Mouse (Mus musculus): ENCODE measurements around the gene Pelo. TPM values are rescaled to one million over a fixed set of nuclear protein-coding genes. Genes with fewer than 3 reads are reported as not detected.
A peak's percentile ranks its signal among the peaks of the same experiment; 100 is the strongest.

Pelo gene
- total RNA-seq, 1 experiment from 2014 or later, result 6.7 TPM

DNA sequence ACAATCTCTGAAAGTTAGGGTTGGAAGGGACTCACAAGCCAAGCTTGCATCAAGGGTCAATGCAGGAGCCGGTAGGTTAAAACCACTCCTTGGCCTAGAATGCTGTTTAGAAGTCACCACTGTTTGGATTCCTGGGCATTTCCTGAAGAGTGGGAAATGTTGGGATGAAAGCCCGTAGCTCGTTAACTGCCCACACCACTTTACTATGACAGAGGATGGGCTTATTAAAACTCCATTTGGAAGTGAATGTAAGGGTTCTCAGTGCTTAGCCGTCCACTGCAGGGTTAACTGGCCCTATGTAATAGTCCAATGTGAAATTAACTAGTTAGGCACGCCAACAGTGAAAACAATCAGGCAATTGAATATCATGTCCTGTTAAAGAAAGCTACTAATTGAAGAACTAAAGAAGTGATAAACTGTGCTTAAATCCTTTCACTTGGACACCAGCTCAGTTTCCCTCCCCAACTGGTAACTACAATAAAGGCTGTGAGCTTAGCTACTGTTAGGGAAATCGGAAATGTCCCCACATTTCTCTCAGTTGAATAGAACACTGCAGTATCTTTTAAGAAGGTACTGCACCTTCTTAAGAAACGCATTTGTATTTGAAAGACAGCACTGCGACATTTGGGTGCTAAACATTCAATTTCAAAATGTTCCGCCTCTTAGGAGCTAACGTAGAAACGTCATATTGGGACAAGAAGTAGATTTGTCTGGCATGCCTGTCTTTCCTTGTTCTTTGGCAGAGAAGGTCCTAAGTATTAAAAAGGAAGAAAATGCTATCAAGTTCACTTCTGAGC is 10.6 kb upstream of the Pelo start:
- ATAC-seq (replicated peaks; ENCODE audit: insufficient number of reproducible peaks, low FRiP score, low TSS enrichment, poor library complexity, severe bottlenecking), result no peak

DNA sequence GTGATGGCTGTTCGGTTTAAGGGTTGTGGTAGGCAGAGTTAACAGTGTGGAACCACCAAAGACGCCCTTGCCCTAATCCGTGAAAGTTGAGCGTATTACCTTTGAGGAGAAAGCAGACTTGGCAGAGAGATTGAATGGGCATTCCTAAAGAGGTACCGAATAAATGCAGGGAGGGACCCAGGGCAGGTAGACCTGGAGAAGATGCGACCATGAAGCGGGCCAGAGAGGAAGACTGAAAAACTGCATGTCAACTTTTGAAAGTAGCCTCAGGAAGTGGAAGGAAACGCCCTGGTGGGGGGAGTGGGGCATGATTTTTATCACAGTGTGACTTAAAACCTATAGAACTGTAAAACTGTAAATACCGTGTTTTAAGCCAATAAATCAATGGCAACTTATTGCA is 9.4 kb upstream of the Pelo start:
- ATAC-seq (replicated peaks; ENCODE audit: insufficient number of reproducible peaks, low FRiP score, low TSS enrichment, poor library complexity, severe bottlenecking), result no peak

- no peak for ATAC-seq (replicated peaks; ENCODE audit: insufficient number of reproducible peaks, low FRiP score, low TSS enrichment, poor library complexity, severe bottlenecking)
Observed at GRCm38 (mm10) chr13:115098227-115098626, 8.2 kb upstream of the Pelo start.

- ATAC-seq (replicated peaks; ENCODE audit: insufficient number of reproducible peaks, low FRiP score, low TSS enrichment, poor library complexity, severe bottlenecking), result no peak
Observed at GRCm38 (mm10) chr13:115096965-115097364, 7.0 kb upstream of the Pelo start.

DNA sequence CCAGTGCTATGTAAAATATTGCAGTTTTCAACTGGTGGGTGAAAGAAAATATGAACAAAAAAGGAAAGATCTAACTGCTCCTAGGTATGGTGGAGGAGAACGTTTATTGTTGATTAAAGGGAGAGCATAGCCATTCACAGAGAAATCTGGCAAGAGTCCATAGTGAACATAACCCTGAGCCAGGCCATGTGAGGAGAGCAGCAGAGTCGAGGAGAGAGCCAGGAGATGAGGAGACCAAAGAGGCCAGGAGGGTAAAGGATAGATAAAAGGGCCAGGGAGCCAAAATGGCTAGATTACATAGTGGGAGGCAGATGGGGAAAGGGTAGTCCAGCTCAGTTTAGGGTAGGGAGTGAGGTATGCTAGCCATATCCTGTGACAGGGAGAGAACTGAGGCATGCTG is 6.2 kb upstream of the Pelo start:
- no peak for ATAC-seq (replicated peaks; ENCODE audit: insufficient number of reproducible peaks, low FRiP score, low TSS enrichment, poor library complexity, severe bottlenecking)

- ATAC-seq (replicated peaks; ENCODE audit: insufficient number of reproducible peaks, low FRiP score, low TSS enrichment, poor library complexity, severe bottlenecking), result no peak
Observed at GRCm38 (mm10) chr13:115095392-115095791, 5.4 kb upstream of the Pelo start.

DNA sequence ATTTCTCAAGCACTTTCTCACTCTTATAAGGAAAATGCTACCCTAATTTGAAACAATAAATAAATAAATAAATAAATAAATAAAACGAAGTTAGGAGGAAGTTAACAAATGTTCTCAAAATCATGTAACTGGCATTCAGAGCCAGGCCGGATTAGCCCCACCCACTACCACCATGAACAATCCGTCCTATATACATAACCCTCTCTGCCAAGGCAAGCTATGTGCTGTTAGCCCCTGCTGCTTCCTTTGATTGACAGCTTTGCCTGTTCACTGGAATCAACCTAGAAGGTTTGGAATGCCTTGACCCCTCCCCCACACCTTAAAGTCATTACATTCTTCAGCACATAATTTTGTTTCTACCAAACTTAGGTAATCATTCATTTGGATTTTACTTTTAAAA is 1.5 kb upstream of the Pelo start:
- no peak for ATAC-seq (replicated peaks; ENCODE audit: insufficient number of reproducible peaks, low FRiP score, low TSS enrichment, poor library complexity, severe bottlenecking)

DNA sequence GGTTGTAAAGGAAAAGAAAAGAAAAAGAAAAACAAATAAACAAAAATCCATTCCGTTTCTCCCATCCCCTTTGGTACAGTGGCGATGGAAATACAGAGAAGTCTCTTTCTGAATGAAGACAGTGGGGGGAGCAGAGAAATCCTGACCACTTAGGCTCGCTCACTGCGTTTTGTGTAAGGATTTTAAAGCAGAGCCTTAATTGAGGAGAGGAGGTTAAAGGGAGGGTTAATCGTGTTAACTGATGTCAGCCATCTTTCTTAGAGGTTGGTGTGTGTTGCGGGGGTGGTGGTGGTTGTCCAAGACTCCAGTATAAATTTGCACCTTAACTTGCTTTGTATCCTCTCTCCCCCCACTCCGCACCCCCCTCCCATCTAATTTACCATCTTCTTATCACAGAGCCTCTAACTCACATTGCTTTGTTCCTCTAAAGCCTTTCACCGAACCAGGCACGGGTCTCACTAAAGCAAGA is 1.0 kb upstream of the Pelo start:
- no peak for ATAC-seq (replicated peaks; ENCODE audit: insufficient number of reproducible peaks, low FRiP score, low TSS enrichment, poor library complexity, severe bottlenecking)

DNA sequence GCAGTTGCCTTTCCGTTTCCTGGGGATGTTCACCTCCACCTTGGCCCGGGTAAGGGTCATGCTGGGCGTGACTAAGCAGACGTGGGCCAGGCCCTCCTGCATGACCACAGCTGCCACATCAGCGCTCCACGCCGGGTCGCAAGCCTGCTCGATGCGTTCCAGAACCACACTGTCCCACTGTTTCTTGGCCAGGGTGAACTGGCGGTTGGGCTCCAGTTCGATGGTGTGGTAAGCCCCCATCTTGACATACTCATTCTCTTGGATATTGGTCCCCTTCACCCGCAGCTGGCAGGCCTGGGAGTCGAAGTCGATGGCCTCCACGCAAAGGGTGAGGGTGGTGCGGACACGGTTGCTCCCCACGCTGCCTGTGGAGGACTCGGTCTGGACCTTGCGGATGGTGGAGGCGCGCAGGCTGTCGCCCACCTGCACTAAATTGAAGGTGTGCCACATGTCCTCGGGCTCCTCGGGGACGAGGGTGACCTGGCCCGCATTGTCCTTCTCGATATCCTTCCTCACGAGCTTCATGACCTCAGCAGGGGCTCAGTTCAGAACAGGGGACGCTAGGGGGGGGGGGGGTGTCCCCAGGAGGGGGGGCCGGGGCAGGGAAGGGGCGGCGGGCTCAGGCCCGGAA is 476 bp downstream of the Pelo start:
- peak; percentile 25; the same call in 1 of the 2 replicates for ATAC-seq (replicated peaks; ENCODE audit: insufficient number of reproducible peaks, low FRiP score, low TSS enrichment, poor library complexity, severe bottlenecking)

DNA sequence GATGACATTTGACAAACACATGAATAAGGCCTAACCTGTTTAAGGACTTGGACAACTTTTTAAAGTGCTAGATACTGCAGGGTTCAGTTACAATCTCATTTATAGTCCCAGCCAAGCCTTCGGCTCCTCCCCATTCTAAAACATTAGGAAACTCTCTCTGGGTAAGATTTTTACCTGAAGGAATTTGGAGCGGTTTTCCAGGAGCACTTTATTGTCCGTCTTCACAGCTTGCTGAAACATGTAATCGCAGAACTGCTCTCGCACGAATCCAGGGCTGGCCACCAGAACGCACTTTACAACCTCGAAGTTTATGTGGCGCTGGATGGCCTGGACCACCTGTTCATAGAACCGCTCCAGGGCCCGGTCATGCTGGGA is 979 bp downstream of the Pelo start:
- no peak for ATAC-seq (replicated peaks; ENCODE audit: insufficient number of reproducible peaks, low FRiP score, low TSS enrichment, poor library complexity, severe bottlenecking)

DNA sequence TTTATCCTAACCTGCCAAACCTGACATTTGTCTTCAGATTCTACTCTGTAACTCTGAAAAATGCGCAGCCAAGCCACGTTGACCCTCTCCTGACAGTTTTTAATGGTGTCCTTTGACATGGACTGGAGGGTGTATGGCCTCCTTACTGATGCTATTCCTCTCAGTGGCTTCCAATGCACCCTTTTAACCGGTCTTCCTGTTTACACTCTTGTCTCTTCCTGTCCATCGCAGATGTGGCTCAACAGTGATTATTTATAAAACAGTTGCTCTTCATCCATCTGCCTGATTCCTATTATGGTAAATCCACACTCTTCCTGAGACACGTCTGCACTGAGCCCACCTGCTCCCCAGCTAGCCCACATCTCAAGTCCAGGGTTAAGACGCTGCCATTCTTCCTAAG is 4.0 kb downstream of the Pelo start:
- ATAC-seq (replicated peaks; ENCODE audit: insufficient number of reproducible peaks, low FRiP score, low TSS enrichment, poor library complexity, severe bottlenecking), result no peak

DNA sequence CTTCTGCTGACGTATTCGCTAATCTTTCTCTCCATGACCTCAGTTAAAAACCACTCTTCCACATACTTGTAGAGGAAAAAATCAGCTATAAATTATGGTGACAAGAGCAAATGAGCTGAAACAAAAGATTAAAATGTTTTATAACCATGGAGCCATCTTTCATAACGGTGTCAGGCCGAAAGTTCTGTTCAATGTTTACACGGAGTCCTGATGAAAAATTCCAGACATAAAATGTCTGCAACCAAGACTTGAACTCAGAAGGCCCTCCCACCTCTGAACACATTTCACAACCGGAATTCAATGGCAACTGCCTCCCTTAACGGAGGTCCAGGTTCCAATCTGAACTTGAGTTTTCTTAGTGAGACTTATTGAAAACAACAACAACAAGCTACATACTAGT is 7.6 kb downstream of the Pelo start:
- ATAC-seq (replicated peaks; ENCODE audit: insufficient number of reproducible peaks, low FRiP score, low TSS enrichment, poor library complexity, severe bottlenecking), result no peak

DNA sequence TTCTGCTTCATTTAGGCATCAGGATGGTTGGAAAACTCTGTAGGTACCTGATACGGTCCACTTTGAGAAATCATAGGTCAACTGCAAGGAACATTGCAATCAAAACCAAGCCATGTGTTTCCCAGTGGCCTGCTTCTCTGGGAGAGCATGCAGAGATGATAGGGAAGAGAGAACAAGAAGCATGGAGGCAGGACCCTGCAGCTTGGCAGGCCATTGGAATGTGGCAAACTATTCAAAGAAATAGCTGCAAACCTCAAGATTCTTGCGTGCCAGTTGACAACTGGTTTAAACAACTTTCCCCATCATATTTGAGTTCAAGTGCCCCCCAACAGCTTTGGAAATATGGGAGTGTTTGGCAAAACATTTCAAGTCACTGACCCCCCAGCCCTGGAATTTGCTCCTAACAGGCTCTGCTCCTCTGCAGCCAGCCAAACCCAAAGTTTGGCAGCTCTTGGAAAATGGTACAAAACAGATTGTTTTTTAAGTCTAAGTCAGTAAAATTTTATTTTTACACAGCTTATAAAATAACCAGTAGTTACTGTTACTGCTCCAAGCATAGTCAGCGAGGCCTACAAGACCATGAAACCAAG is 9.9 kb downstream of the Pelo start:
- no peak for ATAC-seq (replicated peaks; ENCODE audit: insufficient number of reproducible peaks, low FRiP score, low TSS enrichment, poor library complexity, severe bottlenecking)

DNA sequence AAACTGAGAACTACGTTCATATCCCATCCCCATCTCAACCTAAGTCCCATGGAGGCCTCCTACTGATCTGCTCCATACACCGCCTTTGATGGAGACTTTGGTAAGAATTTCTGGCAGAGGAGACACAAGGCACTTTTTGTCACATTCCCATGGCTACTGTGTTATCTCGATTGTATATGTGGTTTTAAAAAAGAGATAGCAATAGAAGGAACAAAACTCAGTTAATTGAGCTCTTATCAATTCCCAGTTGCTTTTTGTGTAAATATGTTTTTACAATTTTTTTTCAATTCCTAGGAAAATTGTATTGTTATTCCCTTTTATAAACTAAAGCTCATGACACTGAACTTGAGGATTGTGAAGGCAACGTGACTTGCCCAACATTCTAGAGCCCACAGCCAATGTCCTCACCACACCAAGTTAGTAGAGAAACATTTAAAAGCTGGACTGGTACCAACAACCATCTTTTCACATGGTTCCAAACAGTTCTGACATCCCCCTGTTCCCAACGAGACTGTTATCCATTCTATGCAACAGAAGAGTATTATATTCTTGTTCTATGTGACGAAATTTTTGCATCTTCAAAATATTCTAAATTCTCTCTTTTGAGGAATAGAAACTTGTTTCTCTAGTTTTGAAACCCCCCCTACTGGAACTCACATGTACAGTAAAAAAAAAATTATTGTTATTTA is 10.8 kb downstream of the Pelo start:
- ATAC-seq (replicated peaks; ENCODE audit: insufficient number of reproducible peaks, low FRiP score, low TSS enrichment, poor library complexity, severe bottlenecking), result no peak

GRCm38 (mm10) chr13:115077346-115078134 is 12.4 kb downstream of the Pelo start:
- ATAC-seq (replicated peaks; ENCODE audit: insufficient number of reproducible peaks, low FRiP score, low TSS enrichment, poor library complexity, severe bottlenecking), result no peak

DNA sequence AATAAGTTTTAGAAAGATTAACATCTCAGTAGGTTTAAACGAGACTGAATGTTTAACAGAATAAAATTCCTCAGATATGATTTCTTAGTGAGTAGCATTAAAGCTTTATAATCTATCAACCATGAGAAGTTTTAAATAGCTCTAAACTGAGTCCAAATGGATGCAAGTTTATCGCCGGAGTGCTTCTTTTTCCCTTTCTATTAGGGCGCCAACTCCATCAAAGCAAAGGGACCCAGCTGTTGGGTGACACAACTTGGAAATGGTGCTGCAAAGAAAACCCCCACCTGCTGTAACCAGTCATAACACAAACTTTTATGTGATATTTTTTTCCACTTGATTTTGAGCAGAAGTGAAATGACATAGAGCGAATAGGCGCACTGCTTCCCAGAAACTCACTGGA is 17.6 kb downstream of the Pelo start:
- ATAC-seq (replicated peaks; ENCODE audit: insufficient number of reproducible peaks, low FRiP score, low TSS enrichment, poor library complexity, severe bottlenecking), result no peak

DNA sequence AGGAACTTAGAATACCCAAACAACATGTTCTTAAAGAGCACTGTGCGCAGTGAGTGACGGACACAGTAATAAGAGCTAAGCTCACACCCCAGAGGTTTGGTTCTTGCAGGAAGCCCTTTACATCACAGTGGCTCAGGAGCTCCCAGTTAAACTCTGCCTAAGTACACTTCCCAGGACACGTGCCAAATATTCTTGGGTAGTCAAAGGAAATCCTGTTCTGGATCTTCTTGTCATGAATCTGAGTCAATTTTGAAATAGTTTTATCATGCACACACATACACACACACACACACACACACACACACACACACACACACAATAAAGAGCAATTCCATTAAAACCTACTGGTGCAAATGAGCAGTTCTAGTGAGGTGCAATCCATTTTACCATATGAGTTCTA is 18.6 kb downstream of the Pelo start:
- no peak for ATAC-seq (replicated peaks; ENCODE audit: insufficient number of reproducible peaks, low FRiP score, low TSS enrichment, poor library complexity, severe bottlenecking)

DNA sequence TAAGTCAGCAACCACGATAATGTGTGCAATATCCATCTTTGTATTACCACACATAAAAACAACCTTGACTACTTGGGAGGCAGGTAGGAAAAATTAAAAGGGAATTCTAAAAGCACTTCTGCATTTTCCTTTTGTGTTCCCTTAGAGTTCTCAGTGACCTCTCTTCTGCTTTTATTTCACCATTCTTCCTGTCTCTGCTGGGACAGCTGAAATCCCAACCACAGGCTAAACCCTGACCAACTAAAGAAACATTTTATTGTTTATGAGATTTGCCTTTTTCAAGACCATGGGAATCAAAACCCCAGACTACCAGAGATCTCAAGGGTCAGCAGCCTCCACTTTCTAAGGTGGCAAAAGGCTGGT is 22.0 kb downstream of the Pelo start:
- ATAC-seq (replicated peaks; ENCODE audit: insufficient number of reproducible peaks, low FRiP score, low TSS enrichment, poor library complexity, severe bottlenecking), result no peak
